Mouse (Mus musculus) spleen, adult 2 months (tissue): Measurements from ENCODE around the gene Syt14. TPM values are rescaled to one million over a fixed set of nuclear protein-coding genes. Genes with fewer than 3 reads are reported as not detected.

Source experiments
- DNase-seq, 2 experiments: peaks; one replicate each; pipeline versions ENCODE4 v3.0.0 to v3.0.0-alpha.2; 2012 to 2021; ENCODE audit warnings: low spot score in 2 of 2, low read depth in 1 of 2
- H3K27ac ChIP-seq: fragments of 200-500 bp; 2 replicates; pipeline ENCODE4 v1.5.1; 2012; ENCODE audit warnings: low read length, inconsistent platforms; ENCODE audit not compliant: insufficient read depth
- H3K27me3 ChIP-seq: fragments of 200-500 bp; 2 replicates; pipeline ENCODE4 v1.6.1; 2012; ENCODE audit warnings: mild to moderate bottlenecking, moderate library complexity, low read length, inconsistent platforms; ENCODE audit not compliant: control insufficient read depth, insufficient read depth
- H3K36me3 ChIP-seq: fragments of 200-500 bp; 2 replicates; pipeline ENCODE4 v1.6.1; 2012; ENCODE audit warnings: mild to moderate bottlenecking, low read length, inconsistent platforms; ENCODE audit not compliant: control insufficient read depth, insufficient read depth
- H3K4me1 ChIP-seq: fragments of 200-500 bp; 2 replicates; pipeline ENCODE4 v1.6.1; 2011; ENCODE audit warnings: inconsistent platforms; ENCODE audit not compliant: control insufficient read depth, insufficient read depth, insufficient read length
- H3K4me3 ChIP-seq: fragments of 200-500 bp; 2 replicates; pipeline ENCODE4 v1.5.1; 2011; ENCODE audit warnings: mild to moderate bottlenecking, inconsistent platforms; ENCODE audit not compliant: insufficient read depth, insufficient read length; ENCODE audit errors: extremely low read depth
- CTCF ChIP-seq: fragments of 200-500 bp; IDR thresholded peaks from 2 replicates; pipeline ENCODE4 v1.5.1; 2011; ENCODE audit warnings: mild to moderate bottlenecking, inconsistent platforms; ENCODE audit not compliant: insufficient read depth, insufficient read length, insufficient replicate concordance; ENCODE audit errors: extremely low read depth
- POLR2A ChIP-seq: fragments of 200-500 bp; IDR thresholded peaks from 2 replicates; pipeline ENCODE4 v1.6.1; 2011; ENCODE audit warnings: low read depth, low read length, inconsistent platforms
- WGBS: fragments of 180-500 bp; shearing (Covaris S2); methylation state at CpG from one replicate; pipeline ENCODE4 v1.1.7; 2018; 5-methylcytosine and 5-hydroxymethylcytosine counted together
- polyA plus RNA-seq: library from polyadenylated mRNA; depleted of rRNA; stranded (reverse); fragments of >200 nt; gene quantifications from 2 replicates; pipeline ENCODE4 v1.2.3, GENCODE M21; 2012

Gene Syt14
- polyA plus RNA-seq, 1 experiment = 0.08 TPM

DNA sequence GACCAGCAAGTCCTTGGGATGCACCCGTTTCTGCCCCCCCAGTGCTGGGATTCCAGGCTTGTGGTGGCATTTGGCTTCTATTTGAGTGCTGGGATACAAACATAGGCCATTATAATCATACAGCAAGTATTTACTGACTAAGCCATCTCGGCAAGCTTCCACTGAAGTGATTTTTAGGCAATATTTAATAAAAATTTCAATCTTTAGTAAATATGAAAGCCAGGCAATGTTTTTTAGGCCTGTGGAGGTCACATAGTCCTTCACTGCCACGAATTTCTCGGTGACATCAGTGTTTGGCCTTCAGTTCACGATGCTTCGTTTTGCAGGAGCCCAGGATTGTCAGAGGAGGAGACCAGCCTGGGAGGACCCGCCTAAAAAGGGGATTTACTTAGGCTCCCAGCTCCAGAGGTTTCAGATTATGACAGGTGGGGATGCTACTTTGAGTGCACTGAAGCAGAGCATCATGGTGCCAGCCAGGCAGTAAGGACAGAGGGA is 156.4 kb downstream of the Syt14 start:
- TF ChIP-seq POLR2A (no peak), CTCF (no peak)
- 88% methylated on average over 7 of the region's 7 CpGs for WGBS
- no peak for DNase-seq
- H3K27me3 ChIP-seq = no peaks in the 10 kb centered on the region
- H3K27ac ChIP-seq = no peak overlapping the region
- H3K4me3 ChIP-seq = no peak overlapping the region
- no peaks in the 10 kb centered on the region for H3K36me3 ChIP-seq
- no peaks in the 10 kb centered on the region for H3K4me1 ChIP-seq

- H3K27me3 ChIP-seq = no peaks in the 10 kb centered on the region; the same call in 1 of the 2 replicates
- no peaks in the 10 kb centered on the region for H3K36me3 ChIP-seq
- no peak overlapping the region for H3K4me3 ChIP-seq
- TF ChIP-seq POLR2A (no peak), CTCF (no peak)
- 70% methylated on average over 5 of the region's 5 CpGs for WGBS
- no peak overlapping the region for H3K27ac ChIP-seq
- H3K4me1 ChIP-seq = no peaks in the 10 kb centered on the region
- no peak for DNase-seq
These were observed 162.7 kb downstream of the Syt14 start for GRCm38 (mm10) chr1:192872841-192873240.

GRCm38 (mm10) chr1:192869761-192870160 is 165.8 kb downstream of the Syt14 start:
- Histone ChIP-seq H3K36me3 (no peaks in the 10 kb centered on the region), H3K27ac (no peak overlapping the region), H3K4me1 (no peaks in the 10 kb centered on the region), H3K27me3 (no peaks in the 10 kb centered on the region; the same call in 1 of the 2 replicates), H3K4me3 (no peak overlapping the region)
- TF ChIP-seq CTCF (no peak), POLR2A (no peak)
- 84% methylated on average over 1 of the region's 1 CpGs for WGBS
- DNase-seq = no peak

DNA sequence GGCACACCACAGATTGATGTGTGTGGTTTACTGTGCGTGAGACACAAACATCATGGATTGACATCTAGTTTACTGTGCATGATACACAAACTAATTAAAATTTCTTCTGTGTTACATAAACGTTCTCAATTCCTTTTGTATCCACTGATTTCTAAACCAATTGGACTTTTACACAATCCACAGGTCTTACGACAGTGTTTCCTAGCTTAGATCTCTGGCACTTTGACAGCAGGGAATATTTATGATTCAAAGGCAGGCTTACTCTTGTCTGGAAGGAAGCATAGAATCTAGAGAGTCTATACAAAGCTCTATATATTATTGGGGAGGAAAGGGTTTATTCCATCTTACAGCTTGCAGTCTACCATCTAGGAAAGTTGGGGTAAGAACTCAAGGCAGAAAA is 171.1 kb downstream of the Syt14 start:
- H3K36me3 ChIP-seq = no peaks in the 10 kb centered on the region
- no peak for DNase-seq
- no peaks in the 10 kb centered on the region for H3K4me1 ChIP-seq
- no peaks in the 10 kb centered on the region; the same call in 1 of the 2 replicates for H3K27me3 ChIP-seq
- 72% methylated on average over 3 of the region's 3 CpGs for WGBS
- no peak overlapping the region for H3K4me3 ChIP-seq
- no peak overlapping the region for H3K27ac ChIP-seq
- TF ChIP-seq POLR2A (no peak), CTCF (no peak)

DNA sequence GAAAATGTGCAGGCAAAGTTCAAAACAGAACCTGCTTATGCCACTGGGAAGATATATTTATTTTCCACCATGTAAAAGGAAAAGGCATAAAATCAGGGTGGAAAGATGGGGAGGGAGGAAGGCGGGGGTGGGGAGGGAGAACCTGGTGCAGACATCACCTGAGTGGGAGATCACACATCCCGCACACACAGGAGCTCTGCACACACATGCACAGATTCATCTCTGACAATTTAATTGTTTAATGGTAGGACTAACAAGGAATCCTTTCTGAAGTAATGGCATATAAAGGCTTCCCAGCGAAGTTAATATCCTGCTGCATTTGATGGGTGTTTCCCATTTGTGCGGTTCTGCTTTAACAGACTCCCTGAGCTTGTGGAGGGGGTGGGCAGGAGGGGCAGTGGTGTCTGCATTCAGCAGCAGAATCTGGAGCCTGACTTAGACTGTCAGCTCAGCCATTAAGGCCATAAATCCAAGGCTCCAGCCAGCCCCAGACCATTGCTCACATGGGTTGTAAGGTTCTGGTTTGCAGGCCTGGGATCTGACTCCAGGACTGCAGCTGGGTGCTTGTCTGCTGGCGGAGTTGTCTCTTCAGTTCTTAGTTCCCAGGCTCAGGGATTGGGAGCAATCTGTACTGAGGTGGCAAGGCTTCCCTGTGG is 174.1 kb downstream of the Syt14 start:
- H3K36me3 ChIP-seq = no peaks in the 10 kb centered on the region
- TF ChIP-seq POLR2A (no peak), CTCF (no peak)
- no peak overlapping the region for H3K27ac ChIP-seq
- H3K4me3 ChIP-seq = no peak overlapping the region
- no peaks in the 10 kb centered on the region for H3K4me1 ChIP-seq
- no peaks in the 10 kb centered on the region; the same call in 1 of the 2 replicates for H3K27me3 ChIP-seq
- no peak for DNase-seq
- WGBS = 87% methylated on average over 5 of the region's 5 CpGs

DNA sequence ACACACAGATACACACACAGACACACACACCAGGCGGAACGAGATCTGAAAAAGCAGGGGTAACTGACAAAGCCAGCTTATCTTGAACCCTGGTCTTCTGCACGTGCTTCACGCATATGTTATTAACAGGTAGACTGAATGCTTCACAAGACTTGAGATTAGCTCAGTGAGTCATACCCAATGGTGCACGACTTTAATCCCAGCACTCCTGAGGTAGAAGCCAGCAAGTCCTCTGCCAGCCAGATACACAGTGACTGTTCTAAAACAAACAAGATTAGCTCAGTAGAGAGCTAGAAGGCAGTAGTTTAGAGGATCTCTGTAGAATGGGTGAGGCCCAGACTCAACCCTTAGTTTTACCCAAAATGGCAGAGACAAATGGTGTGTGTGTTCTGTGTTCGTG is 175.3 kb downstream of the Syt14 start:
- H3K27me3 ChIP-seq = peaks cover 4% of the 10 kb centered on the region; the same call in 1 of the 2 replicates
- no peak overlapping the region for H3K27ac ChIP-seq
- no peak overlapping the region for H3K4me3 ChIP-seq
- H3K36me3 ChIP-seq = no peaks in the 10 kb centered on the region
- WGBS = 83% methylated on average over 6 of the region's 6 CpGs
- H3K4me1 ChIP-seq = no peaks in the 10 kb centered on the region; the same call in 1 of the 2 replicates
- DNase-seq = no peak
- no peak for TF ChIP-seq POLR2A
- no peak for TF ChIP-seq CTCF

- Histone ChIP-seq H3K27ac (no peak overlapping the region), H3K36me3 (no peaks in the 10 kb centered on the region), H3K27me3 (peaks cover 13% of the 10 kb centered on the region), H3K4me3 (no peak overlapping the region), H3K4me1 (peaks cover 9% of the 10 kb centered on the region)
- WGBS = 90% methylated on average over 5 of the region's 5 CpGs
- no peak for DNase-seq
- TF ChIP-seq POLR2A (no peak), CTCF (no peak)
These were observed 178.0 kb downstream of the Syt14 start for GRCm38 (mm10) chr1:192857582-192857981.
